Mouse (Mus musculus): ENCODE measurements at regions not wholly inside any gene's neighbourhood (a gene's known extent, or its start where the extent isn't known, plus 50 kb on each side); places are given as distances from the start of the nearest gene placed in this dataset.

DNA sequence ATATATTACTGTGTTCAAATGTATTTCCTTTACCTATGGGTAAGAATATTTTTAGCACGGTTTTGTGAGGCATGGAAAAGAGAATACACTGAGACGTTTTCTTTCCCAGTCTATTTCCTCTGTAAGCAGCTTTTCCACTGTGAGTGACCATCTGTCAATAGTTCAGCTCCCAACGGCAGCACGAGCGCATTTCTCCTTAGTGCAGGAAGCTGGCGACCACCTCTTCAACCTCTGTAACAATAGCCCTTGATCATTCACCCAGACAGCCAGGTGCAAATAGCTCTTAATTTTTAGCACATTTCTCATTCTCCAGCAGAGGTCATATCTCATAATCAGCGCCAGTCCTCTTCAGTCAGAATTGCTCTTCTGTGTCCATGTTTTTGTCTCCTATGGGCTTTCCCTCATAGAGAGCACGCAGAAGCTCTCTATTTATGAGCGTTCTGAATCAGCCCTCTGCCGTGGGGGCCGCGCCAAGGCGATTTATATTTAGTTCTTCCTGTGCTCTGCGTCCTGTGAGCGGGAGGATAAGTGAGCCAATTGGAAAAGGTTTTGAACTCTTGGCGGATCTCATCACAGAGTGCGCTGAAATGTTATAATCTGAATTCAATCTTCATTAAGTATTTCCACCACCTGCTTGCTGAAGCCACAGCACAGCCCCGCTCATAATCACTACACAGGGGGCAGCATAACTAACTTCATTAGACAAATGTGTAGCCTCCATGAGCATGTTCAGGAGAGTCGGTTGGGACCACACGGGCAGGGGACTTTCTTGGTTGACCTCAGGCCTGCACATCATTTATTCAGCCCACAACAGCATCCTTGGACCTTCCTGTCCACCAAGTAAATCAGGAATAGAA lies 171.3 kb upstream of the Slc24a2 start:
- ATAC-seq (replicated peaks; ENCODE audit: poor library complexity, severe bottlenecking): peak; percentile 20; the same call in 1 of the 2 replicates

DNA sequence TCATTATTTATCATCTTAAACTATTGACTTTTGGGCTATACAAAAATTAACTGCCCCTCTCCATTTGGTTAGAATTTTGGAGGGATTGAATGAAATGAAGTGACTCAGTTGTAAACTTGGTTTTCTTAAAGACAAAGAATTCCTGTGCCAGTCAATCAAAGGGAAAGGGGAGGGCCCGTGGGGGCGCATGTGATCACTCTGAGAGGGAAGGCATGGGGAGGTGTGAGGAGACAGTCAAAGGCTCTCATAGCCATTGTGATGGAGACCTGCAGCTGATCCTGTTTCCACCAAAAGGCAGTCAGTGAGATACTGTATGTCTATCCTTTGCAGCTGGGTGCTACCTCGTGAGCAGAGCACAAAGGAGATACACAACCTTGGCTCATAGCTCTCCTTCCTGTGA lies 156.6 kb upstream of the Slc24a2 start:
- ATAC-seq (replicated peaks; ENCODE audit: poor library complexity, severe bottlenecking): no peak

DNA sequence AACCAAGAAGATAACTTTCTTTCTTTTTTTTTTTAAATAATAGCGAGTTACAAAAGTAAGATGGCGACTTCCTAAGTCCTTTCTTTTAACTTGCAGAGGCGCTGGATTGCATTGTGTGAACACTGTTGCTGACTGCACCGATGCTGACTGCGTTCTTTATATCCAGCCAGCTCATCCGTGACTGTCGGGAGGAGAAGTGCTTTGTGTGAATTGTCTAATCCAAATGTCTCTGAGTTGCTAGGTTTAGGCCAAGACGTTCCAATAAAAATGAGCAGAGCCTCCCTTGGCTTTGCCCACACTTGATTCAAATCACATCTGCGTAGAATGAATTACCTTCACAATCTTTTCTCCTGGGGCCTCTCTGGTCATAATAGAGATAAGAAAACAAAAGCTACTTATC lies 156.0 kb upstream of the Slc24a2 start:
- ATAC-seq (replicated peaks; ENCODE audit: poor library complexity, severe bottlenecking): no peak

- ATAC-seq (replicated peaks; ENCODE audit: poor library complexity, severe bottlenecking): no peak
Measured at GRCm38 (mm10) chr4:87385221-87385739, 155.0 kb upstream of the Slc24a2 start.

DNA sequence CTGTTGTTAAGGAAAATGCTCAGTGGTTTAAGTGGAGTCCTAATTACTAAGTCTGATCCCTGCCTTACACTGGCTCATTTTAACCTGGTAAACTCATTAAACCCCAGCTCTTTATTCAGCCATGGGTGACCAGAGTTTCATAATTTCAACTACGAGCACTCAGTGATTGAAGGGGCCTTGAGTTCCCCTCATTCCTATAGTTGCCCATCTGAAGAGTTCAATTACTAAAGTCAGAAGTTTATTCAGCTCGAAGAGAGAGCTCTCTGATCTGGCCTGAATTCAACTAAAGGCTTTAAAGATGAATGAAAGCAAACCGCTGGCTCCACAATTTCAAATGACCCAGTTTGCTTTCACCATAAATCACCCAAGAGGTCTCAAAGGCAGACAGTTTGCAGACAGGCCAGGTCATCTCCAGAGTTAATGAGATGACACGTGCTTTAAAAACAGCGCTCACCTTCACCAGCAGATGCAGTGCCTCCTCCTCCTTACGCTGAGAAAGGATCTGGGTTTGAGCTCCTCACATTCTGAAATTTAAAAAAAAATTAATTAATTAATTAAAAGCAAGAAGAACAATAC lies 154.3 kb upstream of the Slc24a2 start:
- no peak for ATAC-seq (replicated peaks; ENCODE audit: poor library complexity, severe bottlenecking)

- no peak for ATAC-seq (replicated peaks; ENCODE audit: poor library complexity, severe bottlenecking)
Measured at GRCm38 (mm10) chr4:87380716-87381115, 150.4 kb upstream of the Slc24a2 start.

DNA sequence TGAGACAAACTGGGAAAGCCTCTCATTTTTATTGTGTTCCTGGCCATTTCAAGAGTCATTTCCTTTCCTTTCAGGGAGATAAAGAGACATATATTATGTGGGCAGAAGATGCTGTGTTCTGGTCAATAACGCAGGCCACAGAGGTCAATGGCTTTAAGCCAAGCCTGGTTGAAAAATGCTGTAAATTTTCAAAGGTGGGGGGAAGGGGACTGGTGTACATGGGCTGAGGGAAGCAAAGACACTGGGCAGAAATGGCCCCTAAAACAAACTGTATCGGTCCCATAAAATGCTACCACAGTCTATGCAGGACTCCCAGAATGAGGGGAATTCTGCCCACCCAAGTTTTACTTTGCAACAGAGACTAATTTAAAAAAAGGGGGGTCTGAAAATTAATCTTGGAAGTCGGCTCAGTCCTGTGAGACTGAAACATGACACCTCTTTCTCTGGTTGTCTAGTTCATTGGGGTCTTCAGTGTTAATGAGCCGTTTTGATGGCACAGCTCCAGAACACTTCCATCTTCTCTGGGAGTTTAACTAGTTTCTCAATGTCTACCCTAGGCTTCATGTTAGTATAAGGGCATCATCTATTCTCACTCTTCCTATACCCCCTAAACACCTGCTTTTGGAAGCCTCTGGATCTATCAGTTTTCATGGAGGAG lies 149.4 kb upstream of the Slc24a2 start:
- no peak for ATAC-seq (replicated peaks; ENCODE audit: poor library complexity, severe bottlenecking)

- ATAC-seq (replicated peaks; ENCODE audit: poor library complexity, severe bottlenecking): no peak
Measured at GRCm38 (mm10) chr4:87371960-87372359, 141.7 kb upstream of the Slc24a2 start.

DNA sequence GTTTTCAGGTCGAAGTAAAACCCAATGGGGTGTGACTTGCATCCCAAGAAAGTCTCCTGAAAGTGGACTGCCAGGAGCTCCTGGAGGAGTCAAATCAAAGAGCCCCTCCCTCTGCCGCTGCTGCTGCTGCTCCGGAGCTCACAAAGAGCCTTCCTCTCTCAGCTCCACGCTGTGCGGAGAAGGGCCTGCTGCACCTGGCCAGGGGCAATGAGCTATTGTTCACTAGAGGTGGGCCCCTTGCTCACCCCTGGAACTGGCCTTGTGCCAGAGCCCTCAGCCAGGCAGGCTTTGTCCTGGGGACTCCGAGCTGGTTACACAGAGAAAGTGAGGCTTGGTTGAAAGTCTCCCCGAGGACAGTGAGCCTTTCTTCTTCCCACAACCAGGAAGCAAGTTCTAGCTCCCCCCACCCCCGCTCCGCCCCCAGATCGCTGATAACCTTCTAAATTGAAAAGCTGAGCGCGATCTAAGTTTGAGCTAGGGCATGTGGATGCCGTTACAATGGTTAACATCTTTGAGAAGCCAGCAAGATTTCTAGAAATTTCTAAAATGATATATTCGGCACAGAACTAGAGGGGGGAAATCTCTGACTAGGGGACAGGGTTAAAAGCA lies 139.5 kb upstream of the Slc24a2 start:
- ATAC-seq (replicated peaks; ENCODE audit: poor library complexity, severe bottlenecking): no peak

DNA sequence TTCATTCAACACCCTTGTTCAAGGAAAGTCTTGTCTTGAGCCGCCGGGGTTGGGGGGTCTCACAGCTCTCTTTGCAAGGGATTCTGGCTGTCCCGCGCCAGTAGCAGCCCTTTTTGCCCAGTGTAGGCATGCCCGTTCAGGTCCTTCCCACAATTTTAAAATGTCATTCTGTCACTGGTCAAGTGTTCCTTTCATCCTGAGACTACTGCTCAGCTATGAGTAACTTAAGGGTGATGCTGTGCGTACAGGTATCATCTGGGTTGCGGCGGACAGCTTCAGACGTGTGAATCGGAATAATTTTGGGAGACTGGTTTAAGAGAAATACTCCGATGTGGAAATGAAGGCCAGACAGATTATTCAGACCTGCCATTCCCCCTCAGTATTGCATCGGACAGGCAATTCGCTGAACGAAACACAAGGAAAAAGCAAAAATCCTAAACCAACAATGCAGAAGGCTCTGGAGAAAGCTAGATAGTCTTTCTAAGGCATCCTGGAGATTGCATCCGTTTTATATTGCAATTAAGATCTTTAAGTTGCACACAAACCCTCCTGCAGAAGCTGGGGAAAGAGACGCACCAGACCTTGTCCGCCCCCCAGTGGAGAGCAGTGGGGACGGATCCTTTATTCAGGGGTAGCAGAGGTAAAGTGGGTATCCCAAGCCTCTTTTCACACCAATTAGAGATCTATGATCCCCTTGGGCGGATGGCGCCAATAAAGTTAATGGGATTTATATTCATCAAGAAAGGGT lies 138.3 kb upstream of the Slc24a2 start:
- peak; percentile 67 for ATAC-seq (replicated peaks; ENCODE audit: poor library complexity, severe bottlenecking)

GRCm38 (mm10) chr4:87367732-87368412 lies 137.6 kb upstream of the Slc24a2 start:
- ATAC-seq (replicated peaks; ENCODE audit: poor library complexity, severe bottlenecking): peak; percentile 95

GRCm38 (mm10) chr4:87362201-87362600 lies 131.9 kb upstream of the Slc24a2 start:
- ATAC-seq (replicated peaks; ENCODE audit: poor library complexity, severe bottlenecking): no peak

- peak; percentile 76 for ATAC-seq (replicated peaks; ENCODE audit: poor library complexity, severe bottlenecking)
Measured at GRCm38 (mm10) chr4:87359483-87359882, 129.2 kb upstream of the Slc24a2 start.

DNA sequence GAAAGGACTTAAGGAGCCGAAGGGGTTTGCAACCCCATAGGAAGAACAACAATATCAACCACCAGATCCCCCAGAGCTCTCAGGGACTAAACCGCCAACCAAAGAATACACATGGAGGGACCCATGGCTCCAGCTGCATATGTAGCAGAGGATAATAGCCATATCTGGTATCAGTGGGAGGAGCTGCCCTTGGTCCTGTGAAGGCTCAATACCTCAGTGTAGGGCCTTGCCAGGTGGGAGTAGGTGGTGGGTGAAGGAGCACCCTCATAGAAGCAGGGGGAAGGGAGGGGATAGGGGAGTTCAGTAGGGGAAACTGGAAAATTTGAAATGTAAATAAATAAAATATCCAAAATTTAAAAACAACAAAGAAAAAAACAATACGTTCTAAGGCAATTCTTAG lies 128.7 kb upstream of the Slc24a2 start:
- ATAC-seq (replicated peaks; ENCODE audit: poor library complexity, severe bottlenecking): no peak

GRCm38 (mm10) chr4:87332968-87333367 lies 102.7 kb upstream of the Slc24a2 start:
- no peak for ATAC-seq (replicated peaks; ENCODE audit: poor library complexity, severe bottlenecking)

DNA sequence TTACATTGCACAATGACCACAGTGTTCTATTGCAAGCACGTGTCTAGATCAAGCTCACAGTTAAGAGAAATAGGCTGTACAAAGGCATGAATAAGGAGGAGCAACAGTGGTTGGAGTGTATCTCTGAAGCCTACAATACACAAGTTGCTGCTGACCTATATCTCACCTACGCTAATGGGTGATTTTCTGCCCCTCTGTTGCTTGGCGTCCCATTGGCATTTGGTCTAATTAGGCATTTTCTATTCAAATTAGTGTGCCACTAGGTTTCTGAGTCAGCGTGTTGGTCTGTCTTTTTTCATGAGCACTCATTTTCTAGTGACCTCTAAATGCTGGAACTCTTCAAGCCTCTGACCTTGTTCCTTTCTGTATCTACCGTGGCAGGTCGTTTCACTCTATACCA lies 98.9 kb upstream of the Slc24a2 start:
- ATAC-seq (replicated peaks; ENCODE audit: poor library complexity, severe bottlenecking): no peak

DNA sequence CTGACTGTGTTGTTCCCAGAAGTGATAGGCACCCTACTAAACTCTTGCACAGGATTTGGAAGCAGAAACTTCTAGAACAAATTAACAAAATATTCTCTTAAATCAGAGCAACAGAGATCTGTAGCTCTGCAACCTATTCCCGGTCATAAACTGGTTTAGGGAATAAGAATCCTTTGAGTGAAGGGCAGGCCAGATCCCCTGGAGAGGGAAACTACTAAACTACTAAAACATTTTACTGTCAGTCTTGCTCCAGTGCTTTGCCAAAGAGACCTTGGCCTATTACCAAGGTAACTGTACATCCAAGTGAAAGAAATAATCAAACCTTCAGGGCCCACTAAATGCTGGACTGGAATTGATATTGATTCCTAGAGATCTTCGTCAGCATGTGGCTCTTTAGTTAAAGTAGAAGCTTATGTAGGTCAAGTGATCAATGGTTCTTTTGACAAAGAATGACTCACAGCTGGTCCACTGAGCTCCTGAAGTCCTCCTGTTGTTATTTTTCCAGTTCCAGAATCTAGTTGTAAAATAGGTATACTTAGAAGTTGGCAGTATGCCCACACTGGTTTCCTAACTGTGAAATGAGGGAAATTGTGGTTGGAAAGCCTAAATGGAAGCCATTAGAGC lies 91.6 kb upstream of the Slc24a2 start:
- ATAC-seq (replicated peaks; ENCODE audit: poor library complexity, severe bottlenecking): no peak

- no peak for ATAC-seq (replicated peaks; ENCODE audit: poor library complexity, severe bottlenecking)
Measured at GRCm38 (mm10) chr4:87298129-87298528, 67.9 kb upstream of the Slc24a2 start.

DNA sequence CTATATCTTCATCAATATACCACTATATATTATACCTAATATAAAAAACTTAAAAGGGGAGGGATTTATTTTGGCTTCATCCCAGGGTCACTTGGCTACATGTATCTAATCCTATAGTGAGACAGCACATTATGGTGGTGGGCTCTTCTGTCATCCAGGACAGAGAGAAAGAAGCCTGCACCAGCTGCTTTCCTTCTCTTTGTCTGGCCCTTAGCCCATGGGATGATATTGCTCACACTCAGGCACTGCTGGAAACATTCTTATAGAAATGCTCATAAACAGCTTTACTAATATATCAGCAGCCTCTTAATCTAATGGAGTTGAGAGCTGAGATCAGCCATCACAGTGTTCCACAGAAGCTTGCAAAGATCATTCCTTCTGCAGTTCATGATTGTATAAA lies 64.3 kb upstream of the Slc24a2 start:
- ATAC-seq (replicated peaks; ENCODE audit: poor library complexity, severe bottlenecking): no peak
